Comparison of ENCODE assay signal across 8 mouse cellular contexts in genomic region chr6:70844002-70844804, GRCm38 (mm10). TPM values are rescaled to one million over a fixed set of nuclear protein-coding genes. Genes with fewer than 3 reads are reported as not detected.
DNase-seq lines count a peak whose midpoint lies in the region; ATAC-seq lines count a peak whose summit lies in the region.

Gene Eif2ak3, plus strand, starts transcription at chr6:70844515.

- no peaks in the 10 kb centered on the region for H3K27me3 ChIP-seq in hindbrain, embryonic 11.5 days (ENCODE audit: control insufficient read depth, insufficient read depth, low read length)

- H3K36me3 ChIP-seq in hindbrain, embryonic 11.5 days (ENCODE audit: control insufficient read depth, insufficient read depth, low read length): no peaks in the 10 kb centered on the region

- H3K4me2 ChIP-seq in hindbrain, embryonic 11.5 days (replicated peaks; ENCODE audit: low read depth, low read length): peak within 1 kb of the TSS; percentile 72

- no peaks in the 10 kb centered on the region for H3K9me3 ChIP-seq in hindbrain, embryonic 11.5 days (ENCODE audit: control insufficient read depth, low read length)

- peak within 1 kb of the TSS; percentile 93 for H3K4me3 ChIP-seq in hindbrain, embryonic 11.5 days (ENCODE audit: low read depth, low read length)

- H3K9ac ChIP-seq in hindbrain, embryonic 11.5 days (ENCODE audit: low read depth, low read length): peak within 1 kb of the TSS; percentile 83

- DNase-seq in Muller cell, postnatal 12 days (ENCODE audit: inconsistent ontology term): peak; percentile 99
- peak; percentile 100 for DNase-seq in cerebellum, adult 9-11 months
- peak; percentile 99 to 100 for DNase-seq in frontal cortex, adult 2 months (ENCODE audit: extremely low spot score in 1 of 2, low spot score in 1 of 2)
- DNase-seq in hindbrain, embryonic 11.5 days (ENCODE audit: low spot score): peak; percentile 94
- peak; percentile 97 to 98 for DNase-seq in layer of hippocampus, postnatal 10 days (ENCODE audit: low spot score in 2 of 2)
- peak; percentile 99 for DNase-seq in lung, postnatal 10 days
- peak; percentile 96 for DNase-seq in ovary, postnatal 36 days (ENCODE audit: low spot score)
- peak; percentile 96 for DNase-seq in thymus, postnatal 25 days

- WGBS in hindbrain, embryonic 11.5 days: 0% methylated on average over 50 of the region's 63 CpGs

- H3K27ac ChIP-seq in hindbrain, embryonic 11.5 days (ENCODE audit: low read depth, low read length): peak within 1 kb of the TSS; percentile 79

- no peaks in the 10 kb centered on the region for H3K4me1 ChIP-seq in hindbrain, embryonic 11.5 days (replicated peaks; ENCODE audit: control insufficient read depth, insufficient read depth, low read length)

- peak; percentile 99 for ATAC-seq in hindbrain, embryonic 11.5 days (ENCODE audit: low FRiP score)

RNA-seq across cellular contexts. Expression of gene Eif2ak3, which starts in this region (rescaled TPM):
- 16.9 and 17.9 TPM in 2 replicates for polyA plus RNA-seq in frontal cortex, adult 2 months (2012; rRNA removed)
- 10.5 and 12.4 TPM in 2 replicates for polyA plus RNA-seq in hindbrain, embryonic 11.5 days (2014; fragmentation: Nextera tagmentation; extraction: Ambion mirVana)
- total RNA-seq in layer of hippocampus, postnatal 10 days (2021): 10 to 100 TPM; 18.3 to 21.6 TPM

Comparison
In these comparisons a context has a peak if more than half of its experiments do, and no peak if none do; other contexts are left out.
1. Peak in every context shown above with its lines: DNase-seq, ATAC-seq, H3K4me3 ChIP-seq and H3K27ac ChIP-seq.